Mouse (Mus musculus) testis, postnatal 14 days (tissue): ENCODE measurements around the gene Ecsit.
A peak's percentile ranks its signal among the peaks of the same experiment; 100 is the strongest.

ENCODE experiments used
- DNase-seq: peaks from one replicate; pipeline ENCODE4 v3.0.0; 2021; ENCODE audit warnings: low spot score

Ecsit gene

GRCm38 (mm10) chr9:22051161-22051957 lies 33.9 kb downstream of the Ecsit start:
- DNase-seq, result no peak

GRCm38 (mm10) chr9:22050351-22050889 lies 34.8 kb downstream of the Ecsit start:
- peak; percentile 78 for DNase-seq

GRCm38 (mm10) chr9:22049721-22050270 lies 35.4 kb downstream of the Ecsit start:
- no peak for DNase-seq

- no peak for DNase-seq
Observed at GRCm38 (mm10) chr9:22049315-22049714, 35.9 kb downstream of the Ecsit start.

- no peak for DNase-seq
Observed at GRCm38 (mm10) chr9:22047329-22047728, 37.9 kb downstream of the Ecsit start.

- DNase-seq, result no peak
Observed at GRCm38 (mm10) chr9:22041832-22042231, 43.4 kb downstream of the Ecsit start.

- no peak for DNase-seq
Observed at GRCm38 (mm10) chr9:22037826-22038225, 47.4 kb downstream of the Ecsit start.

- DNase-seq, result no peak
Observed at GRCm38 (mm10) chr9:22035300-22036044, 49.8 kb downstream of the Ecsit start.

- DNase-seq, result no peak
Observed at GRCm38 (mm10) chr9:22030386-22030785, 54.9 kb downstream of the Ecsit start.

- no peak for DNase-seq
Observed at GRCm38 (mm10) chr9:22028467-22028866, 56.8 kb downstream of the Ecsit start.

GRCm38 (mm10) chr9:22024592-22024991 lies 60.6 kb downstream of the Ecsit start:
- DNase-seq, result no peak
